Mouse (Mus musculus): ENCODE measurements around the gene Fbxl3.

Gene Fbxl3

DNA sequence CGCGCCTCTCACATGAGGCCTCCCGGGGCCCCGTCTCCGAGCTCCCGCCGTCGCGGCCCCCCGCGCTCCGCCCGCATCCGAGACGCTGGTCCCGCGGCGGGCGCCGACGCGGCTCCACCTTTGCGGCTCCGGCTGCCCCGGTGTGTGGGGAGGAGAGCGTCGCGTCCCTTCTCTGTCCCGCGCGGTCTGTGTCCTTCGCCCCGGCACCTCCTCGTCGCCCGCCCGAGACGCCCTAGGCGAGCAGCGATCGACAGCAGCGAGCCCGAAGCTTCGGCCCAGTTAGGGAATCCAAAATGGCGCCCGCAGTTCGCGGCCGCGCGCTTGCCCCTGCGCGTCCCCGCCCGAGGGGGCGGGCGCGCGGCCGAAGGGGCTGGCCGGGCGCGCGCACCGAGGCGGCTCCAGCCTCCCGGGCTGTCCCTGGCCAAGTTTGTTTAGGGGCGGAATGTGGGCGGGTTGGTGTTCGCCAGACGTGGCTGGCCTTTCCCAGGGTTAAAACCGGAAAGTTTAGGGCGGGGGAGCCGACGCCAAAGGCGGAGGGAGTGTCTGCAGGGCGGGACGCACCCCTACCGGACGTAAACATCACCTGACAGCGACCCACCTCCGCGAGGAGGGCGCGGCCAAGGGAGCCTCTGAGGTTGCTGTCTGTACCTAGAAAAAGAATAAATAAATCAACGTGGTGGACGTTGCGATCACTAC lies at the start of gene Fbxl3:
Gene Fbxl3, minus strand, starts transcription at position 329 of the 696 bp plus-strand sequence.
- DNase-seq (ENCODE audit: low spot score in 2 of 2) = peak; percentile 78 to 81

DNA sequence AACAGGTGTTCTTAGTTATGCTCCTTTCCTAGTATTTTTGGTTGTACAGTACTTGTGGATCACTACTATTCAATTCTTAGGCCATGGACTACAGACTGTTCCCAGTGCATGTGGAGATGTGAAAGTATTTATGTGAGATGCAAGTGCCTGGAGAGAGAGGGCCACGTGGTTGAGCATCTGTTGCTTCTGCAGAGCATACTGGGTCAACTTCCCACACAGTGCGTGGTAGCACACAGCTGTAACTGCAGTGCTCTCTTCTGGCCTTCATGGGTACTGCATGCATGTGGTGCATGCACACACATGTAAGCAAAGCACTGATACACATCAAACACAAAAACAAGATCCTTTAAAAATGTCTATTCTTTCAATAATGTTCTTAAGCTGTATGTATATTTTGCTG lies 32.6 kb upstream of the Fbxl3 start:
- DNase-seq (ENCODE audit: low spot score in 2 of 2) = peak in 1 of 2 experiments; percentile 26

GRCm38 (mm10) chr14:103125756-103126155 lies 26.4 kb upstream of the Fbxl3 start:
- no peak for DNase-seq (ENCODE audit: low spot score in 2 of 2)

GRCm38 (mm10) chr14:103114994-103115670 lies 15.8 kb upstream of the Fbxl3 start:
- DNase-seq (ENCODE audit: low spot score in 2 of 2) = no peak

DNA sequence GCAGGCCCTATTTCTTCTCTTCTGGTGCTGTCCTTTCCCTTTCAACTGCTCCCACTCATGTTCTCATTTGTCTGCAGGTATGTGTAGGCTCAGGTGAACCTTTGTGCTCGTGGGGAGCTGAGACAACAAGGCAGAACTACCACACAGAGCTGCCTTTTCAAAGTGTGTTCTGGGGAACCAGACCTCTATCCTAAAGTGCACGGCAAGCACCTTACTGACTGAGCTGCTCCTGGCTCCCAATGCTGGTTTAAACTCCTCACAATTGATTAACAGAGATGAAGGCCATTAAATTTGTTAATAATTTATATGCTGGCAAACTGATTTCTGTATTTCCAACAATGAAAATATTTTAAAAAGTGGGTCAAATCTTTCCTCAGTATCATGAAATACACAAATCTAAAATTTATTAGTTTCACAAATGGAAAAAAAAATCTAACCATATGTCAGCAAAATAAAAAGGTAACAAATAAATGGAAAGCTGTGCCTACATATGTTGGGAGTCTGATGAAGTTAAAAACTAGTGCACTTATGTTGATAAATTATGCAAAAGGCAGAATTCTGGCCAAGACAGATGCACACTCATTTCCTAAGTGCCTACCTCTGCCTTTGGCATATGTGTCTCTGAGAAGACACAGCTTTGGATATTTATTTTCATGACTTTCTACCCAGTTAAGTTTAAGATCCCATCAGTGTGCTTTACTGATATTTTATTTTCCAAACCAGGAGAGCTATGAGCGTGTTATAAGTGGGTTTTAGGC lies 13.4 kb upstream of the Fbxl3 start:
- no peak for DNase-seq (ENCODE audit: low spot score in 2 of 2)

- DNase-seq (ENCODE audit: low spot score in 2 of 2) = peak; percentile 36 to 69
Observed at GRCm38 (mm10) chr14:103109971-103110370, 10.6 kb upstream of the Fbxl3 start.

DNA sequence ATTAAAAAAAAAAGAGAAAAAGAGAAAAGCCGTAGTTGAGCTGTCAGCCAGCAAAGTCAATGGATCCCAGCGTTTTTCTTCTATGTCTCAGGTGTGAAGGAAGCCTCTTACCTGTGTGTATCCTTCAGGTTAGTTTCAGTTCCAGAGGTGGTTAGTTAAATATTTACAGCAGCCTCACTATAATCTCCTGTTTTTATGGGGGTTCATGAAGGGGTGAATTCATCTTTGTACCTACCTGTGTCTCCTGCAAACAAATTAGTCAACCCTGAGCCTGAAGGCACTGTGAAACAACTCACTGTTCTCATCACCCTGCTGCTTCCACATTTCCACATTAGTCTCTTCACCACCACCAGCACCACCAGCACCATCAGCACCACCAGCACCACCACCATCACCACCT lies 6.9 kb upstream of the Fbxl3 start:
- no peak for DNase-seq (ENCODE audit: low spot score in 2 of 2)

DNA sequence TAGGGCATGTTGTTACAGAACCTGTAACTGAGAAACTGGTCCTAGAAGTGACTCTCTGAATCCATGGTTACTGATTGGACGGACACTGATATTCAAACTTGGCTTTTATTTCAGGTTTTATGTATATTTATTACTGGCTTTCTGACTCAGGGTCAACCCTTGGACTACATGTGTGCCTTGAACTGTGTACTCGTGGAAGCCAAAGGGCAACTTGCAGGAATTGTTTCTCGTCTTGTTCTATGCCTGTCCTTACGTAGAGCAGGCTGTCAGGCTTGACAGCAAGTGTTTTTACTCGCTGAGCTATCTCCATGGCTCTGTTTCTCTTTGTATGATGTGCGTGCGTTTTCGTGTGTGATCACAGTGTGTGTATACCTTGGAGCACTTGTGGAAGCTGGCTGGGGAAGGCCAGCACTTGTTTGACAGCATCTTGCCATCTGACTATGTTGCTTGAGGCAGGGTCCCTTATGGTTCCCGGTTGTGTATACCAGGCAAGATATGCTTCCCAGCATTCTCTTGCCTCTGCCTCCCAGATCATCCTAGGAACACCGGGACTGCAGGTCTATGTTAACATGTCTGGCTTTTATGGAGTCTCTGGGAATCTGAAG lies 3.5 kb upstream of the Fbxl3 start:
- no peak for DNase-seq (ENCODE audit: low spot score in 2 of 2)

- no peak for DNase-seq (ENCODE audit: low spot score in 2 of 2)
Observed at GRCm38 (mm10) chr14:103102246-103102645, 2.9 kb upstream of the Fbxl3 start.

DNA sequence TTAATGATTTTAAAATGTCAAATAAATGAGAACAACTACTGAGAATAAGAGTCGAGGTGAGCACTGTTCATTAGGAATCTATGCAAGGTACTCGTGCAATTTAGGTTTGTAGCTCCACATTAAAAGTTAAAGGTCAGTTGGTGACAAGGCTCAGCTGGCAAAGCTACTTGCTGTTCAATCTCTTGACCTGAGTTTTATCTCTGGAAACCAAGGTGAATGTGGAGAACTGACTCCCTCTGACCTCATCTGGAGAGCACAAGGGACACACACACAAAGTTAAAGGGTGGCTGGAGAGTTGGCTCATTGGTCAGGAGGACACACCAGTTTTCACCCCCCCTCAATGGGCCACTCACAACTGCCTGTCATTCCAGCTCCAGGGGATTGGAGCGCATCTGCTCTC lies 1.8 kb upstream of the Fbxl3 start:
- no peak for DNase-seq (ENCODE audit: low spot score in 2 of 2)

- no peak for DNase-seq (ENCODE audit: low spot score in 2 of 2)
Observed at GRCm38 (mm10) chr14:103100296-103100695, 930 bp upstream of the Fbxl3 start.

- DNase-seq (ENCODE audit: low spot score in 2 of 2) = peak; percentile 60 to 74
Observed at GRCm38 (mm10) chr14:103098587-103099235, 655 bp downstream of the Fbxl3 start.

GRCm38 (mm10) chr14:103098213-103098586 lies 1.2 kb downstream of the Fbxl3 start:
- no peak for DNase-seq (ENCODE audit: low spot score in 2 of 2)

DNA sequence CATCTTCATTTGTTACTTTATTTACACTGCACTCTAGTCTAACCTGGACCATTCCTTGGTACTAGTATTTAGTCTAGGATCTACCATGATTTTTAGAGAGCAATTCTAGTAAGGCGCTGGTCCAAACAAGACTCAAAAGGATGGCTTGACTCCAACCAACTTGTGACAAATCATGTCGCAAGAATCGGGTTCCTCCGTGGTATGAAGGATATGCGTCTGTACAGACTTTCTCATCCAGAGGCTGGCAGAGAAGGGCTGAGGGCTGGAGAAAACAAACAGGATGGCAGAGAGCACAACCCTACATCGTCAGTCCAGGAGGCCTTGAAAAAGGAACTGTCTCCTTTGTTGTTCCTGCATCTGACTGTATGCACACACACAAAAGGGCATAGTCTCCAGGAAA lies 2.7 kb downstream of the Fbxl3 start:
- DNase-seq (ENCODE audit: low spot score in 2 of 2) = no peak

- DNase-seq (ENCODE audit: low spot score in 2 of 2) = no peak
Observed at GRCm38 (mm10) chr14:103095826-103096225, 3.5 kb downstream of the Fbxl3 start.

GRCm38 (mm10) chr14:103095036-103095435 lies 4.3 kb downstream of the Fbxl3 start:
- DNase-seq (ENCODE audit: low spot score in 2 of 2) = no peak

- DNase-seq (ENCODE audit: low spot score in 2 of 2) = no peak
Observed at GRCm38 (mm10) chr14:103093670-103094069, 5.7 kb downstream of the Fbxl3 start.

DNA sequence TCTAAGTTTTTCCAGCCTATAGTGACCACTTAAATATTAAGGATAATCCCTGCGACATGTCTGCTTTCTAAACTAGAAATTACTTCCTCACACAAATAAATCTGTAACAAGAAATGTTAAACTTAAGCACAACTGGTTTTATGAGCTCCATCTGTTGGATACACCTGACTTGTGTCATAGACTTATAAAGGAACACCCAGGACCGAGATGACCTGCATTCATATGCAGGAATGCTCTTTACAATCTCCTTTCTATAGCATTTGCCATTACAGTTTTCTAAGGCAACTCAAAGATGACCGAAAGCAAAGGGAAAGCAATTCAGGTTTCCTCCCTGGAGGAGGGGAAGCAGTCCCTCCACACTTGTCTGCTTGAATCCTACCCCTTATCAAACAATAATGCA lies 6.1 kb downstream of the Fbxl3 start:
- DNase-seq (ENCODE audit: low spot score in 2 of 2) = no peak

- DNase-seq (ENCODE audit: low spot score in 2 of 2) = no peak
Observed at GRCm38 (mm10) chr14:103088624-103089023, 10.7 kb downstream of the Fbxl3 start.

GRCm38 (mm10) chr14:103087846-103088245 lies 11.5 kb downstream of the Fbxl3 start:
- no peak for DNase-seq (ENCODE audit: low spot score in 2 of 2)

DNA sequence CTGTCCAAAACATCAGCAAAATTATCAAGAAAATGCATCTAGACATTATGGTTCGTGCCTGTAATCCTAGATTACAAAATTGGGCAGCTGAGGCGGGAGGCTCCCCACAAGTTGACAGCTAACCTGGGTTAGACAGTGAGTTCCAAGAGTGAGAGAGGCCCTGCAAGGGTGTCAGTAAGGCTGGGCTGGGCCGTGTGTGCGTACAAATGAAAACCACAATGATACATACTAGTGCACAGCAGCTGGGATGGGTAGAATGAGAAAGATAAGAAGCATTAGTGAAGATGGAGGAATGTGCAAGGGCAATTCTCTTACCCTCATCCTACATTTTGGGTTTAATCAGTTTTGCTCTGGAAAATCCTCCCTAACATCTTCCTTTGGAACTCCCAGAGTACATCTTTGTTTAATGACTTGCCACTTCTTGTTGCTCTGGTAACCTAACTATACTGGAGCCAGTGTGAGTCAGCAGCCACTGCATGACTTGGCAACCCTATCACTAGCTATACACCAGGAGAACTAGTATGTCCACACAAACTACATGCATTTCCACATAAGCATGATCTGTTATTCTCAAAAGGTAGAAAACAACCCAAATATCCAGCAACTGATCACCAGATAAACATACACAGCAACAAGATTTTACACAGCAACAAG lies 12.6 kb downstream of the Fbxl3 start:
- DNase-seq (ENCODE audit: low spot score in 2 of 2) = no peak
